Mouse (Mus musculus) cerebellum, adult 2 months (tissue): ENCODE data around the gene Enpp3. TPM values are rescaled to one million over a fixed set of nuclear protein-coding genes. Genes with fewer than 3 reads are reported as not detected.

Source experiments
- DNase-seq, 2 experiments: peaks; one replicate each; pipeline ENCODE4 v3.0.0; 2021
- H3K27ac ChIP-seq: fragments of 200-500 bp; 2 replicates; pipeline ENCODE4 v1.5.1; 2012; ENCODE audit warnings: low read length, control low read depth, inconsistent platforms; ENCODE audit not compliant: insufficient read depth
- H3K27me3 ChIP-seq: fragments of 200-500 bp; 2 replicates; pipeline ENCODE4 v1.6.1; 2012; ENCODE audit warnings: inconsistent platforms, mild to moderate bottlenecking, low read length, moderate library complexity; ENCODE audit not compliant: control insufficient read depth, insufficient read depth
- H3K4me1 ChIP-seq: fragments of 200-500 bp; 2 replicates; pipeline ENCODE4 v1.6.1; 2011; ENCODE audit warnings: low read length; ENCODE audit not compliant: control insufficient read depth, insufficient read depth
- H3K4me3 ChIP-seq: fragments of 200-500 bp; replicated peaks from 2 replicates; pipeline ENCODE3; 2011; ENCODE audit warnings: mild to moderate bottlenecking, low read depth, low read length, control low read depth; ENCODE audit not compliant: insufficient read depth
- CTCF ChIP-seq: fragments of 200-500 bp; IDR thresholded peaks from 2 replicates; pipeline ENCODE4 v1.5.1; 2011; ENCODE audit warnings: low read depth, mild to moderate bottlenecking, control low read depth, low read length, moderate library complexity, borderline replicate concordance; ENCODE audit not compliant: insufficient read depth
- POLR2A ChIP-seq: fragments of 200-500 bp; IDR thresholded peaks from 2 replicates; pipeline ENCODE4 v1.6.1; 2011; ENCODE audit warnings: low read length, control low read depth, borderline replicate concordance; ENCODE audit not compliant: insufficient read depth
- WGBS: fragments of 180-500 bp; shearing (Covaris S2); methylation state at CpG from one replicate; pipeline ENCODE4 v1.1.7; 2018; 5-methylcytosine and 5-hydroxymethylcytosine counted together
- polyA plus RNA-seq: library from polyadenylated mRNA; depleted of rRNA; stranded (reverse); fragments of >200 nt; gene quantifications from 2 replicates; pipeline ENCODE4 v1.2.3, GENCODE M21; 2012; rRNA removed

Gene Enpp3
- polyA plus RNA-seq, 1 experiment, result 1.4 TPM

- TF ChIP-seq CTCF (no peak), POLR2A (no peak)
These were observed 115.1 kb downstream of the Enpp3 start for GRCm38 (mm10) chr10:24727478-24727877.

GRCm38 (mm10) chr10:24725197-24725596, 117.4 kb downstream of the Enpp3 start:
- TF ChIP-seq CTCF (no peak), POLR2A (no peak)
- WGBS, result 81% methylated on average over 2 of the region's 2 CpGs
- Histone ChIP-seq H3K4me1 (no peaks in the 10 kb centered on the region), H3K27me3 (no peaks in the 10 kb centered on the region), H3K4me3 (no peak overlapping the region), H3K27ac (no peak overlapping the region)
- DNase-seq, result no peak

More at GRCm38 (mm10) chr10:24727478-24727877, 115.1 kb downstream of the Enpp3 start:
- no peak overlapping the region for H3K4me3 ChIP-seq
- H3K27me3 ChIP-seq, result no peaks in the 10 kb centered on the region; the same call in 1 of the 2 replicates
- no peaks in the 10 kb centered on the region for H3K4me1 ChIP-seq
- H3K27ac ChIP-seq, result no peak overlapping the region
- 93% methylated on average over 4 of the region's 4 CpGs for WGBS
- no peak for DNase-seq

Other genes starting within 250 kb of the Enpp3 start
- gene Ccn2, start 247.4 kb downstream of the Enpp3 start, polyA plus RNA-seq, result 9.8 TPM in 2 replicates
- 4.0 TPM in 2 replicates for gene Enpp1, start 130.7 kb downstream of the Enpp3 start, polyA plus RNA-seq
- gene Med23, start 27.2 kb upstream of the Enpp3 start, polyA plus RNA-seq, result 32.1 and 34.1 TPM in 2 replicates
- 0.82 and 1.00 TPM in 2 replicates for gene Arg1, start 84.7 kb upstream of the Enpp3 start, polyA plus RNA-seq